Mouse (Mus musculus) bone marrow macrophage, adult 2 months (primary cell): ENCODE measurements at regions not wholly inside any gene's neighbourhood (a gene's known extent, or its start where the extent isn't known, plus 50 kb on each side); places are given as distances from the start of the nearest gene placed in this dataset.

ENCODE experiments used
- CTCF ChIP-seq: IDR thresholded peaks from 2 replicates; pipeline ENCODE4 v1.5.1; 2012; ENCODE audit warnings: low read depth, mild to moderate bottlenecking, low read length, moderate library complexity
- POLR2A ChIP-seq: IDR thresholded peaks from 2 replicates; pipeline ENCODE4 v1.6.1; 2012; ENCODE audit warnings: mild to moderate bottlenecking, low read depth, low read length, borderline replicate concordance

GRCm38 (mm10) chr10:98796016-98796415 lies 118.2 kb upstream of the Atp2b1 start:
- TF ChIP-seq CTCF (no peak), POLR2A (no peak)
